Mouse (Mus musculus): ENCODE results near the gene Ccdc92. TPM values are rescaled to one million over a fixed set of nuclear protein-coding genes. Genes with fewer than 3 reads are reported as not detected.

Gene Ccdc92
- polyA plus RNA-seq, 1 experiment, result 5.3 TPM

Other genes starting within 250 kb of the Ccdc92 start
- 35.7 and 36.5 TPM in 2 replicates for gene Atp6v0a2, start 233.8 kb downstream of the Ccdc92 start, polyA plus RNA-seq (2012; rRNA removed)
- gene Dnah10, start 137.3 kb downstream of the Ccdc92 start, polyA plus RNA-seq (2012; rRNA removed), result 0.15 and 0.36 TPM in 2 replicates
- gene Zfp664, start 267 bp upstream of the Ccdc92 start, polyA plus RNA-seq (2012; rRNA removed), result 35.8 and 38.3 TPM in 2 replicates
- gene Rflna, start 140.8 kb upstream of the Ccdc92 start, polyA plus RNA-seq (2012; rRNA removed), result 1.4 and 1.8 TPM in 2 replicates